Mouse (Mus musculus) adrenal gland, adult 10 weeks (tissue): ENCODE data around the gene Retreg3. TPM values are rescaled to one million over a fixed set of nuclear protein-coding genes. Genes with fewer than 3 reads are reported as not detected.

Source experiments
- polyA plus RNA-seq: library from polyadenylated mRNA; stranded (reverse); fragments of 350-450 nt; fragmentation: Illumina TruSeq; extraction: RNeasy Lipid Tissue Mini Kit (QIAGEN cat#74804); gene quantifications from one replicate; pipeline ENCODE4 v1.2.3, GENCODE M21; 2014; ENCODE audit warnings: low read depth, low replicate concordance

Retreg3 gene
- 40.1 TPM for polyA plus RNA-seq

GRCm38 (mm10) chr11:101119761-101120544 lies at the start of gene Retreg3, which contains the start of gene Tubg1:
Gene Retreg3, minus strand, starts transcription at chr11:101119893.
Gene Tubg1, plus strand, starts transcription at chr11:101119938.

GRCm38 (mm10) chr11:101155728-101156371 lies 36.2 kb upstream of the Retreg3 start, which contains the start of gene Tubg2:
Gene Tubg2, plus strand, starts transcription at chr11:101155907.

DNA sequence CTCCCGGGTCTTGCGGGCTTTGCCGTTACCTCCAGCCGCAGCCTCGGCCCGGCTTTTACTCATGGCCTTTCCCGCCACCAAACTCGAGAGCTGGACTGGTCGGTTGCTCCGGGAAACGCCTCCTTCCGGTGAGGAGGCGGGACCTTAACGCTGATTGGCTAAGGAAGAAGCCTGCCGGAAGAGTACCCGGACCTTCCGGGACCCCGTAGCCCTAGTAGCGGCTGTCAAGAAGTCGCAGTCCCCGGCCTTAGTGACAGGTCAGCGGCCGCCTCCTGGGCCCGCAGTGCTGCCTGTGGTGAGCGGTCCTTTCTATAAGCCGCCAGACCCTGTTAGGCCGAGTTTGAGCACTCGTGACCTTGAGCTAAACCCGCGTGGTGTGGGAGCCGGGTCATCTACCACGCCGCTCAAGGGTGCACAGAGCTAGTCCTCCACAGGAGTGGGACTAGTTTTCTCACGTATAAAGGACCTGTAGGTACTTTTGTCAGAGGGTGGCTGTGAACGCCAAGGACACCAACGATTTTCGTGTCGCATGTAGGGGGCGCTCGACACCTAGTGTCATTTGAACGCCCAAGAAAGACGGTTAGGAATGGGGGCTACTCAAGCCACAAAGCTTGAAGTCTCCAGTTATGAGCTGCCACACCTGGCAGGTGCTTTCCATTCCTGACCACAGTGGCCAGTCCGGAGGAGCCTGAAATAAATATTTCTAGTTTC lies 24.2 kb downstream of the Retreg3 start, which contains the start of gene Psmc3ip:
Gene Psmc3ip, minus strand, starts transcription at position 123 of the 711 bp plus-strand sequence.

DNA sequence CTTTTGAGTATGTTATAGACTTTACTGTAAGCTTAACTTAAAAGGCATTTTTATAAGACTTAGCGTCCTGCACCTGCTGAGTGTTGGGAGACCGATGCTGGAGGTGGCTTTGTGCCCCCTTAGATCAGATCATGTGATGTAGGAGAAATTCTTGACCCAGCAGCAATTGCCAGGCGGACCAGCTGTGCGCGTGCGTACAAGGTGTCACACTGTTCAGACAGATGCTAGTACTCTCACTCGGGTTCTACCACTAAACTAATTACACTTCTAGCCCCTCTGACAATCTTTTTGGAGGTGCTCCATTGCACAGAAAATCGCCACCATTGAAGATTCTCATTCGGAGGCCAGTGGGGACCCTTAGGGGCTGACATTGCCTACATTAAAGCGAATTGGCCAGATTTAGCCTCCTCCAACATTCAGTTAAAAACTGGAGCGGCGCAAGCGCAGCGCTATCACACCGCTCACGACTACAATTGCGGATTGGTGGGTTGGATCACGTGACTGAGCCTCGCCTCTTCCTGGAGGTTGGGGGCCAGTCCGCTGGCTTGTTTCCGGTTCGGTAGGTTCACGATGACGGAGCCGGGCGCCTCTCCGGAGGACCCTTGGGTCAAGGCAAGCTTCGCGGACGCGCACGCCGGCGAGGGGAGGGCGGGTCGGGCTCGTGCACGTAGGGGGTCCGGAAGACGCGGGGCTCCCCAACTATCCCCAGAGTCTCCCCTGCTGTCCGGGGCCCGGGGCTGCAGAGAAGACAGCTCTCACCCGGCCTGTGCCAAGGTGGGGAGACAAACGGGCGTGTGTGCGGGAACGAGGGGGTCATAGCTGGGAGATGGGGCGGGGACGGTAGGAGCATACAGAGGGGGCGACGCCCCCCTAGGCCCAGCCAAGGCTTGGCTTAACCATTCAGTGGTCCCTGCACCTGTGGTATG lies 32.7 kb downstream of the Retreg3 start, which contains the start of gene Mlx:
Gene Mlx, plus strand, starts transcription at position 522 of the 926 bp plus-strand sequence.

DNA sequence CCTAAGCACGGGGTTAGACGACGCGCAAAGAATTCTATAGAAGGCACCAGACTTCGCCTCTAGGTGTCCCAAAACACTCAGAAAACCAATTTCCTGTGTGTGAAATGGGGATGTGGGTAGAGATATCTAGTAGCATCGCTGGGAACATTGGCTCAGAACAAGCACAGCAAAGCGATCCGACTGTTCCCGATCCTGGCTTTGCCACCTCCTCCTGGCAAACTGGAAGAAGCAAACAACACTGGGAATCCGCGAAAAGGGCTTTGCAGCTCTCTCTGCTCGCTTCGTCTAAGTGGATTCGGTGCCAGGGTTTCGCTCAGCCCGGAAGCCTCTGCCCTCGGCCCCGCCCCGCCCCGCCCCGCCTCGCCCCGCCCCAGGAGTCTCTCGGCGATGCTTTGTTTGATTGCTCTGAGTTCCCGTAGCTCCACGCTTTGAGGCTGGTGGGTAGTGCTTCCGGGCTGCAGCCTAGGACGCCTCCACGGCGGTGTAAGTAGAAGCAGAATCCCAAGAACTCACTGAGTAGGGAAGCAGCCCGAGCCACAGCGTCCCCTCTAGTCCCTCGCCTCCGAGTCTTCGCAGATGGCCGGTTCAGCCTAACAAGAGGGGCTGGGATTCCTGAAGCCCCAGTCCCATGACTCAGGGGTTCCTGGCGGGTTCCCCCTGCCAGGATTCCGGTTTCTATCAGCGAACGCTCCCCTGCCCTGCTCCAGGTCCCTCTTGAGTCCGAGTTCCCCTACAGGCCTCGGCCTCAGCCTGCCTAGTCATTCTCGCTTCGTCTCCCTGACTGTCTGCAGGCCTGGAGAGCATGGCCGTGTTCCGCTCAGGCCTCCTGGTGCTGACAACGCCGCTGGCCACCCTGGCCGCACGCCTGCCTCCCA lies 37.2 kb downstream of the Retreg3 start, which contains the start of gene Coasy:
Gene Coasy, plus strand, starts transcription at position 358 of the 875 bp plus-strand sequence.

DNA sequence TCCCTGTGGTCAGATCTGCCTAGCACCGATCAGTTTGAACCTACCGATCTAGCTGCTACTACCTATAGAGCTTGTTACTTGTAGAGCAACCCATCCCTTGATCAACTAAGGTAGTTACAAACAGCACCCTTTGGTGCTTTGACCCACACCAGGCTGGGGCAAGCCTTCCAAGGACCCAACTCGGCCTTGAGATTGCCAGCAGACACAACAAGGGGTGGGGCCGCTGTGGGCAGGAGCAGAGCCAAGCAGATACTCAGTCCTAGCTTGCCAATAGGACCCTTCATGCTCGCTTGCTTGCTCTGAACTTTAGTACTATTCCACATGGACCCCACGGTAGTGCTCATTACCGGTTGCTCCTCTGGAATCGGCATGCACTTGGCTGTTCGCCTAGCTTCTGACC lies 41.6 kb downstream of the Retreg3 start, which contains the start of gene Hsd17b1:
Gene Hsd17b1, plus strand, starts transcription at position 291 of the 400 bp plus-strand sequence.

GRCm38 (mm10) chr11:101069391-101070188 lies 50.1 kb downstream of the Retreg3 start, which contains the start of gene Naglu:
Gene Naglu, plus strand, starts transcription at chr11:101070012.

Other genes with a start within 250 kb of the Retreg3 start
- gene Stat3, start 180.4 kb downstream of the Retreg3 start, polyA plus RNA-seq = 18.6 TPM
- 126 TPM for gene Cavin1, start 149.0 kb downstream of the Retreg3 start, polyA plus RNA-seq
- 131 TPM for gene Atp6v0a1, start 110.4 kb downstream of the Retreg3 start, polyA plus RNA-seq
- 0.76 TPM for gene Naglu, start 49.9 kb downstream of the Retreg3 start, polyA plus RNA-seq
- gene Hsd17b1, start 41.5 kb downstream of the Retreg3 start, polyA plus RNA-seq = not detected
- 5.5 TPM for gene Coasy, start 37.3 kb downstream of the Retreg3 start, polyA plus RNA-seq
- gene Mlx, start 32.6 kb downstream of the Retreg3 start, polyA plus RNA-seq = 51.7 TPM
- gene Psmc3ip, start 24.5 kb downstream of the Retreg3 start, polyA plus RNA-seq = 4.3 TPM
- 3.0 TPM for gene Tubg1, start within 50 bp of the Retreg3 start, polyA plus RNA-seq
- gene Tubg2, start 36.0 kb upstream of the Retreg3 start, polyA plus RNA-seq = not detected
- gene Cntnap1, start 50.6 kb upstream of the Retreg3 start, polyA plus RNA-seq = 0.17 TPM
- not detected for gene Plekhh3, start 51.5 kb upstream of the Retreg3 start, polyA plus RNA-seq
- gene Ccr10, start 55.5 kb upstream of the Retreg3 start, polyA plus RNA-seq = not detected
- gene Ezh1, start 106.6 kb upstream of the Retreg3 start, polyA plus RNA-seq = 26.1 TPM
- 6.6 TPM for gene Ramp2, start 126.1 kb upstream of the Retreg3 start, polyA plus RNA-seq
- gene Vps25, start 133.8 kb upstream of the Retreg3 start, polyA plus RNA-seq = 99.3 TPM
- gene Wnk4, start 140.7 kb upstream of the Retreg3 start, polyA plus RNA-seq = not detected
- 0.35 TPM for gene Cntd1, start 159.1 kb upstream of the Retreg3 start, polyA plus RNA-seq
- gene Coa3, start 159.2 kb upstream of the Retreg3 start, polyA plus RNA-seq = 5.0 TPM
- gene Becn1, start 182.4 kb upstream of the Retreg3 start, polyA plus RNA-seq = 112 TPM
- gene Psme3, start 196.3 kb upstream of the Retreg3 start, polyA plus RNA-seq = 268 TPM
- not detected for gene Aoc2, start 205.2 kb upstream of the Retreg3 start, polyA plus RNA-seq
- gene Aoc3, start 210.7 kb upstream of the Retreg3 start, polyA plus RNA-seq = 22.7 TPM
- 0.47 TPM for gene G6pc, start 247.7 kb upstream of the Retreg3 start, polyA plus RNA-seq